Mouse (Mus musculus): ENCODE measurements around the gene Cyp2c70. TPM values are rescaled to one million over a fixed set of nuclear protein-coding genes. Genes with fewer than 3 reads are reported as not detected.
"Not testable (repeated sequence)": the region's sequence is repeated elsewhere in the genome, so short reads cannot be mapped to it uniquely, and the experiment has no call there.

Gene Cyp2c70
- polyA plus RNA-seq, 1 experiment from 2014 or later: 43.0 TPM

- H3K9ac ChIP-seq (ENCODE audit: low read depth, low read length): no peak overlapping the region
- WGBS (ENCODE audit: insufficient replicate concordance): 62% methylated on average over 5 of the region's 5 CpGs
Measured at GRCm38 (mm10) chr19:40220878-40221277, 33.7 kb upstream of the Cyp2c70 start.

GRCm38 (mm10) chr19:40202947-40203346, 15.8 kb upstream of the Cyp2c70 start:
- H3K9ac ChIP-seq (ENCODE audit: low read depth, low read length); ATAC-seq (ENCODE audit: low read depth); H3K36me3 ChIP-seq (ENCODE audit: control insufficient read depth, insufficient read depth); H3K4me1 ChIP-seq (ENCODE audit: control insufficient read depth, low read depth, low read length); H3K27ac ChIP-seq (ENCODE audit: low read length); H3K4me2 ChIP-seq (ENCODE audit: low read depth, low read length); H3K27me3 ChIP-seq (ENCODE audit: control insufficient read depth, insufficient read depth, low read depth, low read length); H3K9me3 ChIP-seq (replicated peaks; ENCODE audit: control insufficient read depth, low read length); H3K4me3 ChIP-seq (ENCODE audit: low read depth, low read length): not testable (repeated sequence)
- WGBS (ENCODE audit: insufficient replicate concordance): 59% methylated on average over 4 of the region's 4 CpGs

More at GRCm38 (mm10) chr19:40220878-40221277, 33.7 kb upstream of the Cyp2c70 start:
- Histone ChIP-seq H3K4me1 (ENCODE audit: control insufficient read depth, low read depth, low read length) (no peaks in the 10 kb centered on the region), H3K4me2 (ENCODE audit: low read depth, low read length) (no peak overlapping the region), H3K27ac (ENCODE audit: low read length) (no peak overlapping the region), H3K27me3 (ENCODE audit: control insufficient read depth, insufficient read depth, low read depth, low read length) (no peaks in the 10 kb centered on the region), H3K4me3 (ENCODE audit: low read depth, low read length) (no peak overlapping the region), H3K9me3 (replicated peaks; ENCODE audit: control insufficient read depth, low read length) (no peaks in the 10 kb centered on the region), H3K36me3 (ENCODE audit: control insufficient read depth, insufficient read depth) (no peaks in the 10 kb centered on the region)
- ATAC-seq (ENCODE audit: low read depth): no peak

- Histone ChIP-seq H3K9me3 (replicated peaks; ENCODE audit: control insufficient read depth, low read length) (no peaks in the 10 kb centered on the region), H3K4me2 (ENCODE audit: low read depth, low read length) (no peak overlapping the region), H3K4me3 (ENCODE audit: low read depth, low read length) (no peak overlapping the region), H3K27ac (ENCODE audit: low read length) (no peak overlapping the region), H3K27me3 (ENCODE audit: control insufficient read depth, insufficient read depth, low read depth, low read length) (no peaks in the 10 kb centered on the region), H3K36me3 (ENCODE audit: control insufficient read depth, insufficient read depth) (no peaks in the 10 kb centered on the region), H3K9ac (ENCODE audit: low read depth, low read length) (no peak overlapping the region), H3K4me1 (ENCODE audit: control insufficient read depth, low read depth, low read length) (no peaks in the 10 kb centered on the region)
- 73% methylated on average over 10 of the region's 10 CpGs for WGBS (ENCODE audit: insufficient replicate concordance)
- ATAC-seq (ENCODE audit: low read depth): no peak
Measured at GRCm38 (mm10) chr19:40190596-40190995, 3.5 kb upstream of the Cyp2c70 start.

- no peak for ATAC-seq (ENCODE audit: low read depth)
- H3K36me3 ChIP-seq (ENCODE audit: control insufficient read depth, insufficient read depth): no peaks in the 10 kb centered on the region
- no peak overlapping the region for H3K4me3 ChIP-seq (ENCODE audit: low read depth, low read length)
- no peaks in the 10 kb centered on the region for H3K27me3 ChIP-seq (ENCODE audit: control insufficient read depth, insufficient read depth, low read depth, low read length)
- H3K4me2 ChIP-seq (ENCODE audit: low read depth, low read length): no peak overlapping the region
- H3K4me1 ChIP-seq (ENCODE audit: control insufficient read depth, low read depth, low read length): no peaks in the 10 kb centered on the region
- H3K27ac ChIP-seq (ENCODE audit: low read length): no peak overlapping the region
- 78% methylated on average over 5 of the region's 5 CpGs for WGBS (ENCODE audit: insufficient replicate concordance)
- no peaks in the 10 kb centered on the region for H3K9me3 ChIP-seq (replicated peaks; ENCODE audit: control insufficient read depth, low read length)
- no peak overlapping the region for H3K9ac ChIP-seq (ENCODE audit: low read depth, low read length)
Measured at GRCm38 (mm10) chr19:40183600-40183999, 3.5 kb downstream of the Cyp2c70 start.

GRCm38 (mm10) chr19:40178311-40178710, 8.8 kb downstream of the Cyp2c70 start:
- Histone ChIP-seq H3K4me1 (ENCODE audit: control insufficient read depth, low read depth, low read length) (no peaks in the 10 kb centered on the region), H3K27ac (ENCODE audit: low read length) (no peak overlapping the region), H3K9ac (ENCODE audit: low read depth, low read length) (no peak overlapping the region), H3K4me2 (ENCODE audit: low read depth, low read length) (no peak overlapping the region), H3K9me3 (replicated peaks; ENCODE audit: control insufficient read depth, low read length) (no peaks in the 10 kb centered on the region), H3K4me3 (ENCODE audit: low read depth, low read length) (no peak overlapping the region), H3K36me3 (ENCODE audit: control insufficient read depth, insufficient read depth) (no peaks in the 10 kb centered on the region), H3K27me3 (ENCODE audit: control insufficient read depth, insufficient read depth, low read depth, low read length) (no peaks in the 10 kb centered on the region)
- ATAC-seq (ENCODE audit: low read depth): no peak
- WGBS (ENCODE audit: insufficient replicate concordance): 65% methylated on average over 4 of the region's 4 CpGs

- H3K9ac ChIP-seq (ENCODE audit: low read depth, low read length); H3K9me3 ChIP-seq (replicated peaks; ENCODE audit: control insufficient read depth, low read length); ATAC-seq (ENCODE audit: low read depth); H3K27ac ChIP-seq (ENCODE audit: low read length); H3K4me1 ChIP-seq (ENCODE audit: control insufficient read depth, low read depth, low read length); H3K27me3 ChIP-seq (ENCODE audit: control insufficient read depth, insufficient read depth, low read depth, low read length); H3K4me3 ChIP-seq (ENCODE audit: low read depth, low read length); H3K4me2 ChIP-seq (ENCODE audit: low read depth, low read length); H3K36me3 ChIP-seq (ENCODE audit: control insufficient read depth, insufficient read depth): not testable (repeated sequence)
- 49% methylated on average over 4 of the region's 4 CpGs for WGBS (ENCODE audit: insufficient replicate concordance)
Measured at GRCm38 (mm10) chr19:40168391-40168790, 18.7 kb downstream of the Cyp2c70 start.

- ATAC-seq (ENCODE audit: low read depth); H3K9ac ChIP-seq (ENCODE audit: low read depth, low read length): not testable (repeated sequence)
- WGBS (ENCODE audit: insufficient replicate concordance): 34% methylated on average over 2 of the region's 2 CpGs
Measured at GRCm38 (mm10) chr19:40126996-40127395, 60.1 kb downstream of the Cyp2c70 start.

GRCm38 (mm10) chr19:40125165-40125564, 62.0 kb downstream of the Cyp2c70 start:
- H3K9me3 ChIP-seq (replicated peaks; ENCODE audit: control insufficient read depth, low read length); H3K4me1 ChIP-seq (ENCODE audit: control insufficient read depth, low read depth, low read length); H3K4me3 ChIP-seq (ENCODE audit: low read depth, low read length); H3K4me2 ChIP-seq (ENCODE audit: low read depth, low read length); H3K27ac ChIP-seq (ENCODE audit: low read length); H3K9ac ChIP-seq (ENCODE audit: low read depth, low read length); ATAC-seq (ENCODE audit: low read depth); H3K27me3 ChIP-seq (ENCODE audit: control insufficient read depth, insufficient read depth, low read depth, low read length); H3K36me3 ChIP-seq (ENCODE audit: control insufficient read depth, insufficient read depth): not testable (repeated sequence)
- WGBS (ENCODE audit: insufficient replicate concordance): 77% methylated on average over 3 of the region's 3 CpGs

More at GRCm38 (mm10) chr19:40126996-40127395, 60.1 kb downstream of the Cyp2c70 start:
- not testable (repeated sequence) for H3K27me3 ChIP-seq (ENCODE audit: control insufficient read depth, insufficient read depth, low read depth, low read length); H3K36me3 ChIP-seq (ENCODE audit: control insufficient read depth, insufficient read depth); H3K27ac ChIP-seq (ENCODE audit: low read length); H3K4me1 ChIP-seq (ENCODE audit: control insufficient read depth, low read depth, low read length); H3K4me3 ChIP-seq (ENCODE audit: low read depth, low read length); H3K4me2 ChIP-seq (ENCODE audit: low read depth, low read length); H3K9me3 ChIP-seq (replicated peaks; ENCODE audit: control insufficient read depth, low read length)

- not testable (repeated sequence) for H3K27ac ChIP-seq (ENCODE audit: low read length); H3K4me3 ChIP-seq (ENCODE audit: low read depth, low read length); H3K4me1 ChIP-seq (ENCODE audit: control insufficient read depth, low read depth, low read length); H3K9ac ChIP-seq (ENCODE audit: low read depth, low read length); H3K27me3 ChIP-seq (ENCODE audit: control insufficient read depth, insufficient read depth, low read depth, low read length); H3K9me3 ChIP-seq (replicated peaks; ENCODE audit: control insufficient read depth, low read length); H3K4me2 ChIP-seq (ENCODE audit: low read depth, low read length); H3K36me3 ChIP-seq (ENCODE audit: control insufficient read depth, insufficient read depth); ATAC-seq (ENCODE audit: low read depth)
- 68% methylated on average over 13 of the region's 13 CpGs for WGBS (ENCODE audit: insufficient replicate concordance)
Measured at GRCm38 (mm10) chr19:40119624-40120023, 67.5 kb downstream of the Cyp2c70 start.
